Mouse (Mus musculus) left cerebral cortex, adult 18-20 months (tissue): ENCODE results near the gene Cercam. TPM values are rescaled to one million over a fixed set of nuclear protein-coding genes. Genes with fewer than 3 reads are reported as not detected.

Source experiments
- DNase-seq, 2 experiments: peaks; one replicate each; pipeline ENCODE4 v3.0.0; 2021 to 2022; ENCODE audit warnings: low spot score in 2 of 2, mixed read lengths in 1 of 2
- long read RNA-seq, 2 experiments: library from polyadenylated mRNA; stranded (forward); transcript quantifications; one replicate each; pipeline ENCODE4 v2.0.0; 2021
- total RNA-seq, 2 experiments: library from RNA; stranded (reverse); gene quantifications; 2 replicates each; pipeline ENCODE4 v1.2.3; 2021

Gene Cercam
- 1 to 10 TPM; 7.4 to 9.9 TPM for total RNA-seq
- long read RNA-seq, experiment 1, partial matches to known transcripts: 0 of 1 reads
- long read RNA-seq, experiment 1, other reads (novel, unspliced or antisense): 1 of 1 reads
- long read RNA-seq, experiment 2, partial matches to known transcripts: 0 of 1 reads
- long read RNA-seq, experiment 2, other reads (novel, unspliced or antisense): 0 of 1 reads

DNA sequence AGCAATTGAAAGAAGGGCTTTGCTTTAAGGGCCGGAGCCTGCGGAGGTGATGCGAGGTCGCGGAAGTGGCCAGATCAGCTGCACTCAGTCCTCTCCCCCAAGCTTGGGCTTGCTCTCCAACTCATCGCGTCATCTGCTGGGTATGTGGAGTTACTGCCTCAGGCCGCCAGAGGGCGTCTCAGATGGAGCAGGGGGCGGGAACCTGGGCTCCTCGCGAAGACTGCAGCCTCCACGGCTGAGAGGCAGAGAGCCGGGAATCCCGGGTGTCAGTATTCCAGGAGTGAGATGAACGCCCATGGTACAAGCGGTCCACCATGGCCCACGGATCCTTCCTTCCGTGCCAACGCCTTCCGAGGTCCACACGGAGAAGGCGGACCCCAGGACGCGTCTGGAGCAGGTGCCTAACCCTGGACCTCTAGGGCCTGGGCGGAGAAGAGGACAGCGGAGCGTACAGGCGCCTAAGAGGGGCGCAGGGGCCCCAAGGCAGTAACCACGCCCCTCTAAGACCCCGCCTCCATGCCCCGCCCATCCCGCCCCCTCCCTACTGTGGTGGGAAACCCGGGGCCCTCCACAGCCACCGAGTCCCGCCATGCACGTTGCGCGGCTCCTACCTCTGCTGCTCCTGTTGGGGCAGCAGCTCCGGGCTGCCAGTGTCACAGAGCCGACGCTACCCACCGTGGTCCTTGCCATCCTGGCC, at the start of gene Cercam:
Cercam (plus strand) TSS at position 216 of the 697 bp plus-strand sequence.
- DNase-seq: peak; percentile 84 to 85

DNA sequence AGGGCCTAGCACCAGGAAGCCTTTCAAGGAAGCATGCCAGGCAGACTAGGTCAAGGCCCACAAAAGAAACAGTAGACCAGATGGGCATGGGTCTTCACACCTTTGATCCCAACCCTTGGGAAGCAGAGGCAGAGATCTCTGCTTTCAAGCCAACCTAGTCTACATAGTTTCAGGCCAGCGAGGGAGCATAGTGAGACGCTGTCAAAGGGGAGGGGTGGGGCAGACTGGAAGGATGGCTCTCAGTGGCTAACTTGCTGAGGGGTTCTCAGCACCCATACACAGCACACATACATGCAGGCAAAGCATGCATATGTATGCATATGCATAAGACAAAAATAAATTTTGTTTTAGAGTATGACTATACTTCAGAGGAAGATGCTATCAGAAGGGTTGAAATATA, 49.6 kb upstream of the Cercam start:
- DNase-seq: no peak

DNA sequence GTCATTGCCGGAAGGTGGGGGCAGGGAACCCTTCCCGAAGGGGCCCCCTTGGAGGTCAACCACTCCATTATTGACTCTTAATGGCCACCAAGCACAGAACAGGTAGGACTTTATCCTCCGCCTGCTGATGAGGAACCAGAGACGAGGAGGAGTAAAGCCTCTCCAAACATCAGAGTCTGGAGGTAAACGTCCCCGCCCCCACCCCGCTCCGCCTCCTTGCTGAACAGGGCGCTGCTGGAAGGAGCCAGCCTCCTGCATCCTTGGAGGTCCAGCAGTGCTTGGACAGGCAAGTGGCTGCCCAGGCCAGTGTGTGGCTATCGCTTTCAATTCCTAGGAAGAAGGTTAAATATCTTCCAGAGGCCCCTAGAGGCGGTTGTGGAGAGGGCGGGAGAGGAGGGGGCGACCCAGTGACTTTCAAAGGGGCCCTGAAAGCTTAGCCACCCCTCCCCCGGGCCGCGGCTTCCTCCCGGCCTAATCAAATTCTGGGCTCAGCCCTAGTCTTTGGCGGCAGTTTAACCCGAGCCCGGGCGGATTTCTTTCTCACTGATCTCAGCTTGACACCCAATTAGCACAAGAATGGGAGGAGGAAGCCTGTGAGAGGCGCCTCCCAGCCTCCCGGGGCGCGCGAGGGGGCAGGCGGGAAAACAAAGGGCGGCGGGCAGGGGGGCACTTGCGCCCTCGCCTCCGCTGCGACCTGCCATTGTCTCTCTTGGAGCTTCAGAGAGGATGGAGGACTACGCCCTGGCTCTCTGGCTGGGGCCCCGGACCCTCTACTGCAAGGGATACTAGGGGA, 48.7 kb upstream of the Cercam start, which contains the start of gene Urm1:
Urm1 (plus strand) TSS at position 51 of the 793 bp plus-strand sequence.
- DNase-seq: peak; percentile 58 to 70

DNA sequence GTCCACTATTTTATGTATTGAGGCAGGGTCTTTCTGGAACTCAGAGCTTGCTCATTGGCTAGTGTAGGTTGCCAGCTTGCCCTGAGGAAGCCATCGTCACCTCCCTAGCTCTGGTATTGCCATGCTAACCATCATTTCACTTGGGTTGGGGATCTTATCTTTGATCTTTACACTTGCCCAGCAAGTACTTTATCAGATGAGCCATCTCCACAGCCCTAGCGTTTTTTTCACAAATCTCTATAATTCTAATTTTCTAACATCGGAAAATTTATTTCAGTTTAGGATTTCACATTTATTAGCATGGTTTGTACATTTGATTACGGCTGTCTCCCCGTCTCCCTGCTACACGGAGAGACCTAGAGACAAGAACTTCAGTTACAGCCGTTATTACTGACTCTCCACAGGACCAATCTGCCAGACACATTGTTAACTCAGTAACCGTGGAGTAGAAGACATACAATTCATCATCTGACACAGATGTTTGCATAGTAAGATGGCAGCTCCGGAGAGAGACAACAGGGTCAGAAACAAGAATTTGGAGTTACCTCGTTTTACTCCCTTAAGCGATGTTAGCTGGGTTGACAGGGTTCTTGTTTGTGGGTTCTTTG, 42.5 kb upstream of the Cercam start:
- DNase-seq: no peak

DNA sequence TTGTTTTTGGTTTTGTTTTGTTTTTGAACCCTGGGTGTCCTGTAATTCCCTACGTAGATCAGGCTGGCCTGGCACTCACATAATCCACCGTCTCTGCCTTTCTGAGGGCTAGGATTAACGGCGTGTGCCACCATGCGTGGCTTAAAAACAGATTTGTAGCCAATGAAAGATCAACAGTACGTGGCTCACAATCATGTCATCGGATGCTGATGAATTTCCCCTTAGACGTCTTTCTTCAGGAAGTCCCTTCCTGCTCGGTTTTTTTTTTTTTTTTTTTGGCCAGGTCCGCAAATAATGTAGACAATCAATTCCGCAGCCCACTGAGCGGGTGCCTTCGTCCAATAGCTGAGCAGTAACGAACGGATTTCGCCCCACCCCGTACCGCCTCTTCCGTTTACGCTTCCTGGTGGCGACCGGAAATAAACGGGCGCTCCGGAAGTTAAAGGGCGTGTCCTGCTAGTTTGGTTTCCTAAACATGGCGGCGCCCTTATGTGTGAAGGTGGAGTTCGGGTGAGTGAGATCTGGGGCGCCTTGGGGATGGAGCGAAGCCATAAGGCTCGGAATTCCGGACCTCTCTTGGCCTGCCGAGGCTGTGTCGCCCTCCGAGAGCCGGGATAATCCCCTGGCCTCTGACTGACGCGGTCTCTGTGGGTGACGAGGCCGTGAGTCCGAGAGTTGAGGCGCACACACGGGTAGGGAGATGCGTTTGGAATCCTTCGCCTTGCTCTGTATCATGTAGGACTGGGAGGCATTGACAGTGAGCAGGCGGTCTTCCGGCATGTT, 41.8 kb upstream of the Cercam start:
- peak; percentile 95 to 97 for DNase-seq

DNA sequence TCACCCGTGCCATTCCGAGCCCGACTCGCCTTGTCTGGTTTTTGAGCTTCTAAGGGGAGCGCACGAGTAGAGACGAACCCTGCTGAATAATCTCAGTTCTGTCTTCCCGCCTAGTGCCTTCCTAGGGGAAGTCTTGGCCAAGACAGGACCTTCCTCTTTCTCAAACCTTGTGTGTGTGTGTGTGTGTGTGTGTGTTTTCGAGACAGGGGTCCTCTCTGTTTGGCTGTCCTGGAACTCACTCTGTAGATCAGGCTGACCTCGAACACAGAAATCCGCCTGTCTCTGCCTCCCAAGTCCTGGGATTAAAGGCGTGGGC, 41.3 kb upstream of the Cercam start:
- no peak for DNase-seq

DNA sequence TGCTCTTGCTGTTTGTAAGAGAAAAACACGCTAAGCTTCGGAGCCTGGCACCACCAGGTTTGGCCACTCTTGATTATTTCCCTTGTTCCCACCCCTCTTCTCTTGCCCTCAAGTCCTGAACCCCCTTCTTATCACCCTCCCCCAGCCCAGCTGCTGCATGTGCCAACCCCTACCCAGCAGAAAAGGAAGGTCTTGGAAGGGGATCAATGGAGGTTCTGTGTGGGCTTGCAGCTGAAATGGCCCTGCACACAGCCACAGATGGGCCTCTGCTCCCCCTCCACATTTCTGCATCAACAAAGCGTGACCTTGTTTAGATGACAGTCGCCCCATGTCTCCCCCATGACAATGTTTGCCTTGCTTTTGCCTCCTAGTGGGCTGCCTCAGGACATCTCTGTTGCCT, 37.9 kb upstream of the Cercam start:
- no peak for DNase-seq

DNA sequence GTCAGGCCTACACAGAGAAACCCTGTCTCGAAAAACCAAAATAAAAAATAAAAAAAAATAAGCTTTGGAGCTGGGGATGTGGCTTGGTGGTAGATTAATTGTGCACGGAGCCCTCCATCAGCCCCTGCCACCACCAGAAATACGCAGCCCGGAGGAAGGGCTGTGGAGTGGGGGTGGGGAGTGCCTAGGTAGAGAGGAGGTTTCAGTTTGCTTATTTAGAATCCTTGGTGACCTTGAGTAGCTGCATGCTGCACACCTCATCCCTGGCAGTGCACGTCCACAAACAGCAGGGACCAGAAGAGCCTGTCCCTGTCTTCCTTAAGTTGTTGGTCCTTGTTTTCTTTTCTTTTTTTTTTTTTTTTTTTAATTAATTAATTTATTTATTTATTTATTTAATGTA, 35.2 kb upstream of the Cercam start:
- DNase-seq: no peak

DNA sequence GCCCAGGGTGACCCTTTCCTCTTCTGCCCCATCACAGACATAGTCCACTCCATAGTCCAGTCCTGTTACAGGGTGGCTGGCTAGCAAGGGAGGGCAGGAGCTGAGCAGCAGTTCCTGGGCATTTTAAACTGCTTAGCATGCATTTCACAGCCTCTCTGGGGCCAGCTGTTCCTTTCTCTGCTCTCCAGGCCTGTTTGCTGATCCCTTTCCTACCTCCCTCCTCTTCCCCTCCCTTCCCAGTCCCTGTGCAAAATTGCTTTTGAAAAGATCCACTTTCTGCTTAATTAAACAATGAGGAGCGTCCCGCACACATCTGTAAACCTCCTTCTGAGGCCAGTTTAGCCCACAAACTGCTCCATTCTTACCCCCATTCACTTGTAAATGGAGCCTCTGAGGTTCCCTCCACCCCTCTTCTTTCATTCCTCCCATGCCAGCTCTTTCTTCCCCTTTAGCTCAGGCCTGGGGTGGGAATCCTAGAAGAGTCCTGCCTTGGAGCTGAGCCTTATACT, 33.5 kb upstream of the Cercam start:
- no peak for DNase-seq

DNA sequence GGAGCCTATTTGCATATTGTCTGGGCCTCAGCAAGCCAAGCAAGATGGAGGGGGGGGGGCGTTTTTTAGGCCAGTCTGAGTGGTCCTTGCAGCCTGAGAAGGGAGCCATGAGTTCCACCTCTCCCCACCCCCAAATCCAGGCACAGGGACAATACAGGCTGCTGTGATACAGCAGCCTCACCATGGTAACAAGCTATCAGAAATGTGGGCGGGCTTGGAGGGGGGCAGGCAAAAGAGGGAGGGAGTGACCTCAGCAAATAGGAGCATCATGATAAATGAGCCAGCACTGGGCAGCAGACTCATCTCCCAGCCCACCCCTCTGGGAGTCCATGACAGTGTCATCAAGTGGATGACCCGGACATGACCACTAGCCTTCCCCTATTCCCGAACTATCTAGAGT, 29.5 kb upstream of the Cercam start:
- DNase-seq: no peak

DNA sequence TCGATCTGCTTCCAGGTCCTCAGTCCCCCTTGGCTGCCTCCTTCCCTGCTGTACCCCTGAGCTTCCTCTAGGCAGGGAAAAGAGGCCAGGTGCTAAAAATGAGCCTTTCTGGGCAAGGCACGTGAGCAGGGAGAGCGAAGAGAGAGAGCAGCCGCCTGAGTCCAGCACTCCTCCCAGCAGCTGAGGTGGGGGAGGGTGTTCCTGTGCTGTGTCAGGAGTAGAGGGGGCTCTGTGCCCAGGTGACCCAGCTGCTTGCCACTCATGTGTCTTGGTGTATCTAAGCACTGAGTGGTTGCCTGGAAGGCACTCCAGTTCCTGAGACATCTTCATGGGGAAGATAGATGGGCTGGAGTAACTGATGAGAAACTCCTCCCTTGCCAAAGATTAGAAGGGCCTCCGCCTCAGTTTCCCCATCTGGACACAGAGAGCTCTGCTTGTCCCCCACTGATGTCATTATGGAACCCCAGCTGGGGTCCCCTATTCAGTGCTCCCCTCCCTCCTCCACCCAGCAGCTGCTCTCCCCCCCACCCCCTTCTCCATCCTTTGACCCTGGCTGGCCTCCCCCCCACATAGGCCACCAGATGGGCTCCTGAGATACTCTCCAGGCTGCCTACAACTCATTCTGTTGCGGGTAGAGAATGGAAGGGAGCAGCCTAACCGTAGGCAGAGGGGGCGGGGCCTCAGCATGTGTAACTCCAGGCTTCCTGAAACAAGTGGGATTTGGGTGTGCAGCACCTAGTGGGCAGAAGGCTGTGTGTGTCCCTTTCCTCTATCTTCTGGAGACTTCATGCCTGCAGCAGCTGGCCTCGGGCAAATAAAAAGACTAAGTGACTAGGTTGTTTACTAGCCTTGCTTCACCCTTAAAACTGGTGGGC, 25.5 kb upstream of the Cercam start:
- DNase-seq: peak; percentile 38 to 44

DNA sequence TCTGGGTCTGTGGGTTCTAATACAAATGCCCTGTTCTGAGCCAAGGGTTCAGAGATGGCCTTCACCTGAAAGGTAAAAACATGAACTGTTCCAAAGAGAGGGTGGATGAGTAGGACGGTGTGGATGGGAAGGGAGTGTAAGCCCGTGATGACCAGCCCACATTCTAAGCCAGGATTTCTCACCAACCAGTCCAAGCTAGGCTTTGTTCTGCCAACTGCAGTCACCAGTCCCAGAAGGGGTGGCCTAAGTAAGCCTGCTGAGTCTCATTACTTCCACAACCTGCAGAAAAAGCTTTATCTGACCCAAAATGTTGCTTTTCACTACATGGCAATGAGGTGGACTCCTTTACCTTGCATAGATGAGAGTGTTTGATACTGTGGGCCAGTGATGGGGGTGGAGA, 24.8 kb upstream of the Cercam start:
- no peak for DNase-seq

DNA sequence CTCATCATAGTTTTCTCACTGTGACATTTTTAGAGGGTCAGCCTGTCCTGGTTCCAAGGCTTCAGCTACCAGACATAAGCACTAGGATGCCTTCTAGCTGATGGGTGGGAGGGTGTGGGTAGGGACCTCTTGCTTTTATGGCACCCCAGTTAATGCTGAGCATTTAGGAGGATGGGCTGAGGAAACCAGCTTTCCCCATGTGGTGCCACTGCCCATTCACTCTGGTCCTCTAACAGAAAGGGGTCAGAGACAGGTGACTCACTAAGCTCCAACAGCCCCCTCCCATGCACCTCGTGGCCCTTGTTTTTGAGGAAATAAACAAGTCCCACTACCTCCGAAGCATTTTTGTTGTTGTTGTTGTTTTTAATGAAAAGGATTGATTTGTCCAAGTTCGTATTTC, 24.3 kb upstream of the Cercam start:
- no peak for DNase-seq

DNA sequence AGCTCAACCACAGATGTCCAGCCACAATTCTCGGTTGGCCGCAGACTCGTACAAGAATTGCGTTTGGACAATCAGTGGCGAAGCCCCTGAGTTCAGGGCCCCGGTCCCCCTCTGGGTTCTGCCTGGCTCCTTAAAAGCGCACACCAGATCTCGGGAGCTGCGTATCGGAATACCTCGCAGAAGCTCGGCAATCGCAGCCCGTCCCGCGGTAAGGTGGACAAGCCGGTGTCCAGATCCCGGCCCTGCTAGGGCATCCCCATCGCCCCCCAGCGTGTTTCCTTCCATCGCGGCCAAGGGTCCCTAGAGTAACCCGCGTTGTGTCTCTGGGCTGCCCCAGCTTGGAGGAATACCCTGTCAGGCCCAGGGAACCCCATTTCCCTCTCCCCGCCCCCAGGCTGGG, 23.3 kb upstream of the Cercam start:
- DNase-seq: no peak

DNA sequence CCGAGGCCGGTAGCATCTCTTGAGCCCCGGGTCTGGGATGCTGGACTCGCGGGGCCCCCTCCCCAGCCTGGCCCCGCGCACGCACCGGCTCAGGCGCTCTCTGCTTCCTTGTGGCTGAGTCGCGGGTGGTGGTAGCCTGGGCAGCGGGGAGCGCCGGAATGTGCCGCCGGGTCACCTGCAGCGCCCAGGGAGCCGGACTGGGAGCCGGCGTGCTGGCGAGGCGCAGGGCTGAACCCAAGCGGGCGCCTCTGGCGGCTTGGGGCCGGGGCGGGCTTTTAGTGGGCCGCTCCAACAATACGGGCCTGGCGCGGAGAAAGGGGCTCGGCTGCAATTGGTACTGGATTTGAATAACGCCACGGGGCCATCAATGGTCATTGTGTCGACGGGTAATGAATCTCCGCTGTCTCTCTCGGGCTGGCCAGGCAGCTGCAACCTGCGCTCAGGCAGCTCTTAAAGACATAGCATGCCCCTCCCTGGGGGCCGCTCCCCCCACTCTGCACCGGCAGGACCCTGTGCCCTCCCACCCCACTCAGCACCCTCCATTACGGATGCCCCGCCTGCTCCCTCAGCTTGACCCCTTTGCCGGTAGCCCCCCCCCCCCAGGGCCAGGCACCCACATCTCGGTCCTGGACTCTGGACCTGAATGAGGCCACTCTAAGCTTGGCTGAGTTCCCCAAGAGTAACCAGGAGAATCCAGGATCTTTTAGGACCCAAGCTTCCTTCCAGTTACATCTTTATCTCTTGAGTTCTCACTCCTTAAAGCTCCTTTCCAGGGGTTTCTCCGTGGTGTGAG, 22.7 kb upstream of the Cercam start:
- DNase-seq: peak in 1 of 2 experiments; percentile 38

DNA sequence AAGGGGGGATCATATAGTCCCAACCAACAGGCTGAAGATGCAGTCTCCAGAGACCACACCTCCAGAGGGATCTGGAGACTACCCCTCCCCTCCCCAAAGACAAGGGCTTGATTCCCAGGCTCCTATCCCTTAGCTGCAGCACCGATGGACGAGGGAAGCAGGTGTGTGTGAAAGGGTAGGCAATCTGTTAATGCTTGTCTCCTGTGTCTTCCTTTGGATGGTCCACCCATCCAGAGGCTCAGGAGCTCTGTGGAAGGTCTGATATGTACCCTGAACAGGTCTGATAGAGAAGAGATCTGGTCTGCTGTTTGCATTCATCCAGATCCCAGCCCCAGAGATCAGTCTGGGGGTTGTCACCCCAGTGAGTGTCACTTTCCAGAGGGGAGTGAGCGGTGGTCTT, 22.1 kb upstream of the Cercam start:
- no peak for DNase-seq

DNA sequence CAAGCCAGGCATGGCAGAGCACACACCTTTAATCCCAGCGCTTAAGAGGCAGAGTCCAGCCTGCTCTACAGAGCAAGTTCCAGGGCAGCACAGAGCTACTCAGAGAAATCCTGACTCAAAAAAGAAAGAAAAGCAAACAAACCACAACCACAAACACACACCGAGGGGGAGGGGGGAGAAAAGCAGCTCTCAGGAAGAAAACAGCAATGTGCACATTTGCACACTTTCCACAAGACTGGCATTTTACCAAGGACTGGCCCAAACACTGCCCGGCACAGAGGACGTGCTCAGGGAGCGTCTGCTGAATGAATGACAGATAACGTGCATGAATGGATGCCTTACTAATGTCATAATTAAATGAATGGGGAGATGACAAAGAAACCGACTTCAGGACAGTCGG, 19.9 kb upstream of the Cercam start:
- no peak for DNase-seq

DNA sequence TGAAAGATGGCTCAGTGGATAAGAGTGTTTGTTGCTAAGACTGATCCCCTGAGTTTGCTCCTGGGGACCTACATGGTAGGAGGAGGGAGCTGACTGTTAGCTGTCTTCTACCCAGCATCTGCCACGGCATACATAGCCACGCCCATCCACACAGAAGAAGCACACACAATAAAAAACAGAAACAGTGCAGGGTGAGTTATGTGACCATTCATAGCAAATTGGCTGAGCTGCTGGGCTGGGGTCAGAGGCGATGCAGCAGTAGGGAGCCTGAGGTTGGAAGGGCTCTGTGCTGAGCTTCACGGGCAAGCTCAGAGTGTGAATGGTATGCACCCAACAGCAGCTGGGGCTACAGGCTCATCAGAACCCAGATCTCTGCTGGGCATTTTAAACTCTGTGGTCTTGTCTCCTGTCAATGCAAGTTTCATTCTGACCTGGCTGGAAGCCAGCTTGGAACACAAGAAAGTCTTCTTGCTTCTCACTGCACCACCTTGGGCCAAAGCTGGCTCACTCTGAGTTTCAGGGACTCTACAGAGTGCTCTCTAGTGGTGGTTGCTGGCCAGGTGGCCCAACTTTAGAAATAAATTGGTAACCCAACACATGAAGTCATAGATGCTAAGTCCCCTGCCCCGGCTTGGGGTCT, 19.0 kb upstream of the Cercam start:
- no peak for DNase-seq
